Comparison of ENCODE assay signal across 18 mouse cellular contexts in the genomic region with DNA sequence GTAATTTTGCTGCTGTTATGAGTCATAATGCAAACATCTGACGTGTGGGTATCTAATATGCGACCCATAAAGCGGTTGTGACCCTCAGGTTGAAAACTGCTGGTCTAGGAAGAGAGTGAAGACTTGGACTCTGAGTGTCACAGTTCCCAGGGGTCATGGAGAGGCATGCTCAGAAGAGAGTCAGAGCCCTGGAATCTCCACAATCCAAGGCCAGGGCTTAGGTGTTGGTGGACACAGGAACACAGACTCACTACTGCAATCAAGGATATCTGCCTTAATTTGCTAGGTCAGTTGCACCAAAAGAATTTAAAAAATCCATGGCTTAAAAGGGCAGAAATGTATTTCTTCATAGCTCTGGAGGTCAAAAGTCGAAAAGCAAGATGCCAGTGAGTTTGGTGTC. TPM values are rescaled to one million over a fixed set of nuclear protein-coding genes. Genes with fewer than 3 reads are reported as not detected.
"Had no signal": no experiment of that assay in that cellular context is flagged by ENCODE, and none has a peak within 500 bp of the region (broad histone marks: within the 10 kb centered on the region; RNA-seq: fewer than 3 reads in every experiment).

No protein-coding gene starts in this region.

- H3K36me3 ChIP-seq: lung, embryonic 15.5 days; midbrain, embryonic 13.5 days; midbrain, embryonic 15.5 days; neural tube, embryonic 12.5 days had no signal

- ATAC-seq: lung, postnatal 0 days; midbrain, embryonic 13.5 days; midbrain, embryonic 15.5 days had no signal

- H3K27ac ChIP-seq: lung, embryonic 15.5 days; macrophage; midbrain, embryonic 13.5 days; midbrain, embryonic 15.5 days; neural tube, embryonic 12.5 days had no signal

- DNase-seq: lung, adult 2 months; lung, postnatal 14 days; lung, postnatal 36 days; right cerebral cortex, postnatal 25 days; right cerebral cortex, postnatal 4 days; spleen, adult 18-20 months; thymus, adult 18-20 months; thymus, postnatal 14 days; thymus, postnatal 36 days had no signal

- H3K4me1 ChIP-seq: neural tube, embryonic 12.5 days had no signal

- H3K27me3 ChIP-seq: lung, embryonic 15.5 days; midbrain, embryonic 15.5 days; neural tube, embryonic 12.5 days had no signal

- H3K4me3 ChIP-seq: lung, embryonic 15.5 days; megakaryocyte, embryonic 14.5 days; midbrain, embryonic 13.5 days; midbrain, embryonic 15.5 days; neural tube, embryonic 12.5 days had no signal

RNA-seq across cellular contexts. Expression of gene Trank1, which starts 18.3 kb away (rescaled TPM):
- total RNA-seq: megakaryocyte progenitor cell, adult 5-6 weeks; neutrophil, adult 5-6 weeks had no signal
- polyA plus RNA-seq: macrophage had no signal
